Mouse (Mus musculus) embryonic facial prominence, embryonic 12.5 days (tissue): ENCODE data around the gene Fam227a. TPM values are rescaled to one million over a fixed set of nuclear protein-coding genes. Genes with fewer than 3 reads are reported as not detected.

ENCODE experiments used
- ATAC-seq: fragments of 200-750 bp; cut with Nextera tagmentation; 2 replicates; pipeline ENCODE4 v1.8.0; 2017; ENCODE audit not compliant: insufficient number of reproducible peaks, insufficient read depth, low FRiP score, low TSS enrichment
- H3K27ac ChIP-seq: fragments of 300-500 bp; sonication (generic); 2 replicates; pipeline ENCODE4 v1.5.1; 2016; ENCODE audit warnings: mild to moderate bottlenecking
- H3K27me3 ChIP-seq: fragments of 300-500 bp; sonication (generic); 2 replicates; pipeline ENCODE4 v1.6.1; 2016; ENCODE audit warnings: mild to moderate bottlenecking, moderate library complexity
- H3K36me3 ChIP-seq: fragments of 300-500 bp; sonication (generic); 2 replicates; pipeline ENCODE4 v1.6.1; 2016; ENCODE audit warnings: mild to moderate bottlenecking
- H3K4me1 ChIP-seq: fragments of 300-500 bp; sonication (generic); 2 replicates; pipeline ENCODE4 v1.6.1; 2016
- H3K4me2 ChIP-seq: fragments of 300-500 bp; sonication (generic); replicated peaks from 2 replicates; pipeline ENCODE4 v1.6.1; 2016; ENCODE audit warnings: mild to moderate bottlenecking, moderate library complexity
- H3K4me3 ChIP-seq: fragments of 300-500 bp; sonication (generic); 2 replicates; pipeline ENCODE4 v1.5.1; 2016; ENCODE audit warnings: mild to moderate bottlenecking
- H3K9ac ChIP-seq: fragments of 300-500 bp; sonication (generic); 2 replicates; pipeline ENCODE4 v1.6.1; 2016; ENCODE audit warnings: mild to moderate bottlenecking, moderate library complexity
- H3K9me3 ChIP-seq: fragments of 300-500 bp; sonication (generic); 2 replicates; pipeline ENCODE4 v1.6.1; 2016; ENCODE audit warnings: mild to moderate bottlenecking, moderate library complexity
- WGBS: fragments of 180-500 bp; shearing (Covaris S2); methylation state at CpG from one replicate; pipeline ENCODE4 v1.1.7; 2016; 5-methylcytosine and 5-hydroxymethylcytosine counted together
- polyA plus RNA-seq: library from polyadenylated mRNA; unstranded; fragments of >200 nt; fragmentation: Nextera tagmentation; extraction: Ambion mirVana; gene quantifications from 2 replicates; pipeline ENCODE4 v1.2.1, GENCODE M21; 2016

Fam227a gene
- polyA plus RNA-seq, 1 experiment from 2014 or later, result 2.9 TPM

DNA sequence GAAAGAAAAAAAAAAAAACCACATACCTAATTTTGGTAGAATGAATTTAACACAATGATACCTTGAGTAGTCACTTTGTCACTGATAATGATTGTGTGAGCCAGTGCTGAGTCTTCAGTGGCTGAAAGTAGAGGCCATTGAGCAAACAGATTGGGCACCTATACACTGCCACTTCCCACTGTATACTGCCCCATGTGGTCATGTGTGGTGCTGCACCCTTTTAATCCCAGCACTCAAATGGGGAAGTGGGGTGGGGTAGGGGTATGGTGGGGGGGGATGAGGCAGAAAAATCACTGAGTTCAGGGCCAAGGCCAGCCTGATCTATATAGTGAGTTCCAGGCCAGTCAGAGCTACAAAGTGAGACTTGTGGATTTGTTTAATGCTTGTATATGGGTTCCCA, 8.2 kb downstream of the Fam227a start:
- ATAC-seq, result no peak
- H3K27me3 ChIP-seq, result no peaks in the 10 kb centered on the region

GRCm38 (mm10) chr15:79648130-79648529, 10.6 kb downstream of the Fam227a start:
- no peak for ATAC-seq
- Histone ChIP-seq H3K4me3 (no peak overlapping the region), H3K9me3 (no peaks in the 10 kb centered on the region), H3K4me2 (no peak overlapping the region), H3K9ac (no peak overlapping the region), H3K36me3 (peaks cover 7% of the 10 kb centered on the region; the same call in 1 of the 2 replicates), H3K27ac (no peak overlapping the region), H3K4me1 (no peaks in the 10 kb centered on the region), H3K27me3 (no peaks in the 10 kb centered on the region)
- WGBS, result 87% methylated on average over 12 of the region's 12 CpGs

More for the DNA sequence above, 8.2 kb downstream of the Fam227a start:
- Histone ChIP-seq H3K4me2 (no peak overlapping the region), H3K36me3 (peaks cover 7% of the 10 kb centered on the region; the same call in 1 of the 2 replicates), H3K4me1 (no peaks in the 10 kb centered on the region), H3K9ac (no peak overlapping the region), H3K27ac (no peak overlapping the region), H3K4me3 (no peak overlapping the region), H3K9me3 (no peaks in the 10 kb centered on the region)

GRCm38 (mm10) chr15:79645483-79645882, 13.3 kb downstream of the Fam227a start:
- 73% methylated on average over 2 of the region's 2 CpGs for WGBS
- H3K27me3 ChIP-seq, result no peaks in the 10 kb centered on the region
- no peaks in the 10 kb centered on the region for H3K4me1 ChIP-seq
- H3K9ac ChIP-seq, result no peak overlapping the region
- H3K27ac ChIP-seq, result no peak overlapping the region
- peaks cover 15% of the 10 kb centered on the region for H3K36me3 ChIP-seq
- no peak overlapping the region for H3K4me2 ChIP-seq
- ATAC-seq, result no peak
- no peak overlapping the region for H3K4me3 ChIP-seq
- no peaks in the 10 kb centered on the region for H3K9me3 ChIP-seq

DNA sequence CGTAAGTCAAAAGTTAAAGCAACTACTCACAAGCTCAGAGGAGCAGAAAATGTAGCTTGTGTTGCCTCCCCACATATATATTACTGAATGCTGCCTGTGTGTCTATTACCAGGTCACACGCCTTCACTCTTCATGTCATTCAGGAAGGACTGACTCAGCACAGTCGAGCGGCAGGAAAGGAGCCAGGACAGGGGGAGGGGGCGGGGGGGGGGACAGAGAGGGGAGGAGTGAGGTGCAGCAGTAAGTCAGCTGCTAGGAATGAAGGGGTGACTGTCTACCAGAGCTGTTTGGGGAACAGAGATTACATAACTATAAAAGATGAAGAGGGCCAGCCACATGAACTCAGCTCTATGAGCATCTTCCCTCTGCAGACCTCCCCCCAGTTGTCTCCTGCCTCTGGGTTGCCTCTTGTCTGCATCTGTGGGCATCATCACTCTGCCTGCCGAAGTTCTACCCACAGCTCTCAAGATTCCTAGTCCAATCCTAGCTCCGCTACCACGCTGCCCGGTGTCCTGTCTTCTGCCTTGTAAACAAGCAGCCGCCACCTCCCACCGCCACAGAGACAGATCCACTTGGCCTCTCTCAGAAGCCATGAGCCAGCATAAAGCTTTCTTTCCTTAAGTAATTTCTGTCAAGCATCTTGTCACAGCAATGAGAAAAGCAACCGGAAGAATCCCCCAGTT, 17.5 kb downstream of the Fam227a start:
- Histone ChIP-seq H3K4me1 (no peaks in the 10 kb centered on the region), H3K9ac (no peak overlapping the region), H3K4me3 (no peak overlapping the region), H3K9me3 (no peaks in the 10 kb centered on the region), H3K27ac (no peak overlapping the region), H3K36me3 (peaks cover 24% of the 10 kb centered on the region), H3K4me2 (no peak overlapping the region), H3K27me3 (no peaks in the 10 kb centered on the region)
- ATAC-seq, result no peak
- 64% methylated on average over 12 of the region's 12 CpGs for WGBS

DNA sequence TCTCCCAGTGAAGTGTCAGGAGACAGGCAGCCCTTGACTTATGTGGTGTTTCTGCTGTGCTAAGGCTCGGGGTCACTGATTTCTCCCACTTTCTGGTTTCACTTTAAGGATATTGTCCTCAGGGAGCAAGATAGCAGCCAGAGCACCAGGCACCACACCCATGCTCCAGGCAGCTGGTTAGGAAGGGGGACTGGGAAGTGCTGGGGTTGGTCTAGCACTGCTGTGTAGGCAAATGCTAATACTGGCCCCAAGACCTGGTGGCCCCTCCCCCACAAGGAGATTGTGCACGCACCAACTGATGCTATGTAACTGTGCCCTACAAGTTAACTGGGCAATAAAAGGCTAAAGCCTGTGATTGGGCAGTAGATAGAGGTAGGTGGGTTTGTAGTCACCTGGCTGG, 28.3 kb downstream of the Fam227a start:
- H3K27me3 ChIP-seq, result no peaks in the 10 kb centered on the region
- no peak for ATAC-seq
- no peak overlapping the region for H3K4me2 ChIP-seq
- H3K27ac ChIP-seq, result no peak overlapping the region
- no peak overlapping the region for H3K4me3 ChIP-seq
- H3K36me3 ChIP-seq, result peaks cover 62% of the 10 kb centered on the region
- 70% methylated on average over 2 of the region's 2 CpGs for WGBS
- H3K9me3 ChIP-seq, result no peaks in the 10 kb centered on the region
- H3K4me1 ChIP-seq, result no peaks in the 10 kb centered on the region
- H3K9ac ChIP-seq, result no peak overlapping the region

- 86% methylated on average over 11 of the region's 11 CpGs for WGBS
- Histone ChIP-seq H3K4me2 (no peak overlapping the region), H3K4me1 (no peaks in the 10 kb centered on the region), H3K4me3 (no peak overlapping the region), H3K9me3 (no peaks in the 10 kb centered on the region), H3K9ac (no peak overlapping the region), H3K27ac (no peak overlapping the region), H3K36me3 (peaks cover 44% of the 10 kb centered on the region), H3K27me3 (no peaks in the 10 kb centered on the region)
- no peak for ATAC-seq
Observed at GRCm38 (mm10) chr15:79619770-79620414, 38.9 kb downstream of the Fam227a start.

DNA sequence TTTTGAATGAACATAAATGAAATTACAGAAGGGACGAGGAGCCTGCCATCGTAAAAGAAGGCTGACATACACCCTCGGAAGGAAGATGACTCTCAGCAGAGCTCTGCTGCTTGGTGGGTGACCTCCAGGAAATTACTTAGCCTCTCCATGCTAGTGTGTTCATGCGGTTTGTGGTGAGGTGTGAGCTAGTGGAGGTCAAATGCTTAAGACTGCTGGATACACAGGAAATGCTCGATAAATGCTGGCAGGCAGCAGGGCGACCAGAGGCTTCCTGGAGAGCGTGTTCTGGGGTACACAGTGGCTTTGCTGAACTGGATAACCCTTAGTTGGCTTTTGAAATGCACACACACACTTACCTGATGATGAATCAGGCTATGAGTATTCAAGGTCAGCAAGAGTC, 40.3 kb downstream of the Fam227a start:
- Histone ChIP-seq H3K4me3 (no peak overlapping the region), H3K36me3 (peaks cover 44% of the 10 kb centered on the region), H3K9me3 (no peaks in the 10 kb centered on the region), H3K4me1 (no peaks in the 10 kb centered on the region), H3K4me2 (no peak overlapping the region), H3K27ac (no peak overlapping the region), H3K9ac (no peak overlapping the region), H3K27me3 (no peaks in the 10 kb centered on the region)
- WGBS, result 88% methylated on average over 7 of the region's 7 CpGs
- no peak for ATAC-seq

GRCm38 (mm10) chr15:79617135-79617534, 41.6 kb downstream of the Fam227a start:
- no peaks in the 10 kb centered on the region for H3K4me1 ChIP-seq
- H3K9me3 ChIP-seq, result no peaks in the 10 kb centered on the region
- H3K9ac ChIP-seq, result no peak overlapping the region
- 83% methylated on average over 11 of the region's 11 CpGs for WGBS
- H3K27me3 ChIP-seq, result no peaks in the 10 kb centered on the region
- no peak overlapping the region for H3K27ac ChIP-seq
- no peak for ATAC-seq
- no peak overlapping the region for H3K4me2 ChIP-seq
- no peak overlapping the region for H3K4me3 ChIP-seq
- H3K36me3 ChIP-seq, result peaks cover 40% of the 10 kb centered on the region

DNA sequence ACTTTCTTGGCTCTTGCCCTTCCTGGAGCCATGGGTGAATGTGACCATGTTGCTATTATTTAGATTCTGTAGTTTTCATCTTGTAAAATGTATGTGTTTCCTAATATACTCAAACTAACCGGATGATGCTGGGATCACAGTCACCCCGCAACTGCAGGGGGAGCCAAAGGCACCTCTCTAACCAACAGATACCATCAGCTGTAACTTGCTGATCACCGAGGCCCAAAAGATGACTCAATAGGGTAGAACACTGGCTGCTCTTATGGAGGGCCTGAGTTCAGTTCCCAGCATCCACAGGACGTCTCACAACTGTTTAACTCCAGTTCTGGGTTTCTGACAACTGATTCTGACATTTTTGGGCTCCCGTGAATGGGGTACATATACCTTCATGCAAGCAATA, 42.0 kb downstream of the Fam227a start:
- Histone ChIP-seq H3K9ac (no peak overlapping the region), H3K4me3 (no peak overlapping the region), H3K4me2 (no peak overlapping the region), H3K4me1 (no peaks in the 10 kb centered on the region), H3K9me3 (no peaks in the 10 kb centered on the region), H3K27me3 (no peaks in the 10 kb centered on the region), H3K27ac (no peak overlapping the region), H3K36me3 (peaks cover 38% of the 10 kb centered on the region)
- ATAC-seq, result no peak
- WGBS, result 84% methylated on average over 5 of the region's 5 CpGs

GRCm38 (mm10) chr15:79615501-79615900, 43.3 kb downstream of the Fam227a start:
- no peak for ATAC-seq
- Histone ChIP-seq H3K9ac (no peak overlapping the region), H3K4me1 (no peaks in the 10 kb centered on the region), H3K27me3 (no peaks in the 10 kb centered on the region), H3K36me3 (peaks cover 36% of the 10 kb centered on the region), H3K27ac (no peak overlapping the region), H3K9me3 (peaks cover 1% of the 10 kb centered on the region; the same call in 1 of the 2 replicates), H3K4me2 (no peak overlapping the region), H3K4me3 (no peak overlapping the region)
- 84% methylated on average over 7 of the region's 7 CpGs for WGBS

- Histone ChIP-seq H3K9me3 (peaks cover 7% of the 10 kb centered on the region; the same call in 1 of the 2 replicates), H3K36me3 (peaks cover 10% of the 10 kb centered on the region; the same call in 1 of the 2 replicates), H3K4me2 (no peak overlapping the region), H3K4me1 (0 out of 2 replicates have a peak, but pooled peaks cover 4% of the 10 kb centered on the region), H3K27me3 (peaks cover 10% of the 10 kb centered on the region), H3K9ac (no peak overlapping the region), H3K4me3 (no peak overlapping the region), H3K27ac (no peak overlapping the region)
- WGBS, result 97% methylated on average over 2 of the region's 2 CpGs
- no peak for ATAC-seq
Observed at GRCm38 (mm10) chr15:79609226-79609625, 49.5 kb downstream of the Fam227a start.

GRCm38 (mm10) chr15:79608214-79608613, 50.5 kb downstream of the Fam227a start:
- Histone ChIP-seq H3K27ac (no peak overlapping the region), H3K9ac (no peak overlapping the region), H3K9me3 (peaks cover 7% of the 10 kb centered on the region; the same call in 1 of the 2 replicates), H3K36me3 (0 out of 2 replicates have a peak, but pooled peaks cover 8% of the 10 kb centered on the region), H3K4me1 (0 out of 2 replicates have a peak, but pooled peaks cover 4% of the 10 kb centered on the region), H3K27me3 (peaks cover 11% of the 10 kb centered on the region), H3K4me3 (no peak overlapping the region), H3K4me2 (no peak overlapping the region)
- 79% methylated on average over 7 of the region's 7 CpGs for WGBS
- no peak for ATAC-seq
